Mouse (Mus musculus): Measurements from ENCODE around the gene Klf7. TPM values are rescaled to one million over a fixed set of nuclear protein-coding genes. Genes with fewer than 3 reads are reported as not detected.

The Klf7 gene
- polyA plus RNA-seq, 1 experiment from 2014 or later: 33.1 TPM

DNA sequence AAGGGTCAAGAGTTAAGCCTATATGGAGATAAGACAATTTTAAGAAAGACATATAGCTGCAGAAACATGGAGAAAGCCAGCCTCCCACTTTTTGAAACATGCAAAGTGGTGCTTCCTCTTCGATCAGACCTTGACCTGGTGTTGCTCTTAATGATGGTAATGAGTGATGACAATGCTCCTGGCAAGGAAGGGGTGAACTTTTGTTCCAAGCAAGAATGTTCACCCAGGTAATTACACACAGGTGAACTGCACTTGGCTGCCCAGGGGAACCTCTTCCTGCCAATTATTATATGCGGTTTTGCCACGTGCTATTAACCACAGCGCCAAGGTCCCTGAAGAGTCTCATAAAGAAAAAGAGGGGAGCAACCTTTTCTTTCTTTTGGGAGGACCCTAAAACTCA, 36.7 kb downstream of the Klf7 start:
- WGBS: 88% methylated on average over 4 of the region's 4 CpGs
- no peak overlapping the region for H3K4me3 ChIP-seq (ENCODE audit: low read depth, low read length)
- H3K27ac ChIP-seq (ENCODE audit: low read depth): no peak overlapping the region
- H3K4me1 ChIP-seq (replicated peaks; ENCODE audit: control insufficient read depth, insufficient read depth, low read length): peaks cover 11% of the 10 kb centered on the region; the same call in 1 of the 2 replicates
- no peak overlapping the region for H3K4me2 ChIP-seq (ENCODE audit: low read length)
- no peaks in the 10 kb centered on the region for H3K27me3 ChIP-seq (replicated peaks; ENCODE audit: control insufficient read depth, insufficient read depth, low read length)
- no peak overlapping the region for H3K9ac ChIP-seq (ENCODE audit: low read length)
- no peaks in the 10 kb centered on the region for H3K9me3 ChIP-seq (ENCODE audit: control insufficient read depth, low read length)
- H3K36me3 ChIP-seq (ENCODE audit: control insufficient read depth, insufficient read depth, low read length): no peaks in the 10 kb centered on the region
- ATAC-seq (replicated peaks; ENCODE audit: low FRiP score, low TSS enrichment, low read depth): no peak
- no peak for DNase-seq (ENCODE audit: low spot score)

DNA sequence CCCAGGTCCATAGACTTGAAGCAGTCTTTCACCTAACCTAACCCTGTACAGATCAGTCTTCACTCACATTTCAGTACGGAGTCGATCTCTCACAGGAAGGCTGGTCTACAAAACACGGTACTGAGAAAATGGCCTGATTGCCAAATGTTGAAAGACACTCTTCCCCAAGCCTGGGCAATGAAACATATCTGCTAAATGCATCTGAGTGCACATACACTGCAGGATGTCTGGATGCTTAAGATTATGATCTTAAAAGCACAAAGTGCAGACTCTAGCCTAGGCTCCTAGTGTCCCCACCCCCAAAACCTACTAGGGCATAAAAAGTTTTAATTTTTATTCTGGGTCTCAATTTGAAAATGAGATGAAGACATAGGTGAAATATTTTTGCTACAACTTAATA, 37.4 kb downstream of the Klf7 start:
- WGBS: 68% methylated on average over 3 of the region's 3 CpGs
- no peak for ATAC-seq (replicated peaks; ENCODE audit: low FRiP score, low TSS enrichment, low read depth)
- H3K9me3 ChIP-seq (ENCODE audit: control insufficient read depth, low read length): no peaks in the 10 kb centered on the region

DNA sequence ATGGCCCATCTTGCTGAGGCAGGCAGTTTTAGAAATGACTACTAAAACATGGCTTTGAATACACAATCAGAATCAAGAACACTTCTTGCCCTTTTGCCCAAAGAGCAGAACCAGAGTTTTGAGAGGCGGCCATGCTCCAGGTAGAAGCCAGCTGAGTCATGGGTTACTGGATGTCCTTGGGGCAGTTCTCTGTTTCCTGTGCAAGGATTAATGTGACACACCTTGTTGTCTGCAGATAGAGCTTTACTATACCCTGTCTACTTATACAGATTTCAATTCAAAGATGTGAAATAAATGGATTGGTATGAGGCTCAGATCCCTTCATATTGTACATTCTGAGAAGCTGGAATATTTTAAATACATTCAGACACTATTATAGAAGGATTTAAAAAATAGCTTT, 40.3 kb downstream of the Klf7 start:
- H3K36me3 ChIP-seq (ENCODE audit: control insufficient read depth, insufficient read depth, low read length): peaks cover 24% of the 10 kb centered on the region
- whole genome bisulfite sequencing: 84% methylated on average over 1 of the region's 1 CpGs
- no peak overlapping the region for H3K4me2 ChIP-seq (ENCODE audit: low read length)
- no peaks in the 10 kb centered on the region for H3K9me3 ChIP-seq (ENCODE audit: control insufficient read depth, low read length)
- H3K4me1 ChIP-seq (replicated peaks; ENCODE audit: control insufficient read depth, insufficient read depth, low read length): no peaks in the 10 kb centered on the region; the same call in 1 of the 2 replicates
- H3K27ac ChIP-seq (ENCODE audit: low read depth): no peak overlapping the region
- H3K27me3 ChIP-seq (replicated peaks; ENCODE audit: control insufficient read depth, insufficient read depth, low read length): no peaks in the 10 kb centered on the region
- ATAC-seq (replicated peaks; ENCODE audit: low FRiP score, low TSS enrichment, low read depth): no peak
- DNase-seq (ENCODE audit: low spot score): no peak
- no peak overlapping the region for H3K9ac ChIP-seq (ENCODE audit: low read length)
- H3K4me3 ChIP-seq (ENCODE audit: low read depth, low read length): no peak overlapping the region

More for the DNA sequence above, 37.4 kb downstream of the Klf7 start:
- Histone ChIP-seq H3K36me3 (ENCODE audit: control insufficient read depth, insufficient read depth, low read length) (no peaks in the 10 kb centered on the region), H3K27ac (ENCODE audit: low read depth) (no peak overlapping the region), H3K27me3 (replicated peaks; ENCODE audit: control insufficient read depth, insufficient read depth, low read length) (no peaks in the 10 kb centered on the region), H3K4me2 (ENCODE audit: low read length) (no peak overlapping the region), H3K4me3 (ENCODE audit: low read depth, low read length) (no peak overlapping the region), H3K4me1 (replicated peaks; ENCODE audit: control insufficient read depth, insufficient read depth, low read length) (peaks cover 11% of the 10 kb centered on the region; the same call in 1 of the 2 replicates), H3K9ac (ENCODE audit: low read length) (no peak overlapping the region)
- no peak for DNase-seq (ENCODE audit: low spot score)

DNA sequence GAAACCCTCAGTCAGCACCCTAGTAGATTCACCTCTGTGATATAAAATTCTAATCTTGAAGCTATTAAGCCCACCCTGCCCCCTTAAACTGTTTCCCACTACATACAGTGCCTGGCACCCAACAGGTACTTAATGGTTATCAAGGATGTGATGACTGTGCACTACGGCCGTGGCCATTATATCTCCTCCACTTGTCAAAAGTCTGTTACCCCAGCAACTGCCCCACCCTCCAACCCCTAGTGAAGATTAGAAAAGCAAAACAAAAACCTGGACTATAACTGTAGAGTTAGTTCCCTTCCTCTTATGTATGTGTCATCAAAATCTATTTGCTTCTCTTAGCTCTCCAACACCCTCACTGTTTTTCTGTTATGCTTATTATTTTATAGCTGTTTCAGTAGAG, 40.9 kb downstream of the Klf7 start:
- no peak overlapping the region for H3K27ac ChIP-seq (ENCODE audit: low read depth)
- H3K9ac ChIP-seq (ENCODE audit: low read length): no peak overlapping the region
- DNase-seq (ENCODE audit: low spot score): no peak
- no peak overlapping the region for H3K4me2 ChIP-seq (ENCODE audit: low read length)
- no peaks in the 10 kb centered on the region for H3K9me3 ChIP-seq (ENCODE audit: control insufficient read depth, low read length)
- H3K36me3 ChIP-seq (ENCODE audit: control insufficient read depth, insufficient read depth, low read length): peaks cover 30% of the 10 kb centered on the region
- WGBS: 72% methylated on average over 2 of the region's 2 CpGs
- no peak for ATAC-seq (replicated peaks; ENCODE audit: low FRiP score, low TSS enrichment, low read depth)
- no peaks in the 10 kb centered on the region for H3K27me3 ChIP-seq (replicated peaks; ENCODE audit: control insufficient read depth, insufficient read depth, low read length)
- no peaks in the 10 kb centered on the region; the same call in 1 of the 2 replicates for H3K4me1 ChIP-seq (replicated peaks; ENCODE audit: control insufficient read depth, insufficient read depth, low read length)
- no peak overlapping the region for H3K4me3 ChIP-seq (ENCODE audit: low read depth, low read length)

DNA sequence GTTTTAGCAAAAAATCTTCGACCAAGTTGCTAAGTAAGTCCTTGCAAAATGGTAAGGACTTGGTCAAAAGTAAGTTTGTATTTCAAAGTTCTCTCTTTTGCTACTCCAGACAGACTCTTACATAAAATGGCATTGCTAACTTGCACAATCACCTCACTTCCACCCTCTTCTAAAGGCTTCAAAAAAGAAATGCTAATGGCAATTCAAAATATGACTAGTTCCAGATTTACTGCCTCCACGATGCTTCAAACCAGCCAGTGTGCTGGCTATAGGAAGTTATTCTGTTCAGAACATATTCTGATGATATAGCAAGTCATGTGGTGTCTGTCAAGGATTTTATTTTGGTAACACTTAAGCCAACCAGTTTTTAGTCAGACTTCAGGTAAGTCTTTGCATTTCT, 41.8 kb downstream of the Klf7 start:
- Histone ChIP-seq H3K27ac (ENCODE audit: low read depth) (no peak overlapping the region), H3K27me3 (replicated peaks; ENCODE audit: control insufficient read depth, insufficient read depth, low read length) (no peaks in the 10 kb centered on the region), H3K4me3 (ENCODE audit: low read depth, low read length) (no peak overlapping the region), H3K36me3 (ENCODE audit: control insufficient read depth, insufficient read depth, low read length) (peaks cover 37% of the 10 kb centered on the region), H3K9me3 (ENCODE audit: control insufficient read depth, low read length) (no peaks in the 10 kb centered on the region), H3K4me2 (ENCODE audit: low read length) (no peak overlapping the region), H3K4me1 (replicated peaks; ENCODE audit: control insufficient read depth, insufficient read depth, low read length) (no peaks in the 10 kb centered on the region; the same call in 1 of the 2 replicates), H3K9ac (ENCODE audit: low read length) (no peak overlapping the region)
- ATAC-seq (replicated peaks; ENCODE audit: low FRiP score, low TSS enrichment, low read depth) (no peak), DNase-seq (ENCODE audit: low spot score) (no peak)
- WGBS: 86% methylated on average over 2 of the region's 2 CpGs

DNA sequence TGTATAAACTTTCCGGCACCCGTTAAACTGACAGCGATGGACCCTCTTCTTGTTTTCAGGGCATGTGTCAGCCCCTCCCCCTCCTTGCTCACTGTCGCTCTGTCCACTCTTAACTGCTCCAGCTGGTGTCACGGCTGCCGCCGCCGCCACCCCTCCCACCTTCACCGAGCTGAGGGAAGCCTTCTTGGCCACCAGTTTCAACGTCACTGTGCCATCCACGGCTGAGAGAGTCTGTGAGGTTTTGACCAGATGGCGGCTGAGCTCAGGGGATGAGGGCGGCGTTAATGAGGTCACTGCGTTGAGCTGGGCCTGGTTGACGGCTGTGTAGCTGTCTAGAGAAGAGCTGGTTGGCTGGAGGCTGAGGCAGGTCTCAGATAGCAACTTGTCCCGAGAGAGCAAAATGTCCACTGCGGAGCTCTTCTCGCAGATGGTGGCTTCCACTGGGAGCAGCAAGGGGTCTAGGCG, 43.3 kb downstream of the Klf7 start:
- ATAC-seq (replicated peaks; ENCODE audit: low FRiP score, low TSS enrichment, low read depth) (no peak), DNase-seq (ENCODE audit: low spot score) (no peak)
- Histone ChIP-seq H3K4me2 (ENCODE audit: low read length) (no peak overlapping the region), H3K4me1 (replicated peaks; ENCODE audit: control insufficient read depth, insufficient read depth, low read length) (no peaks in the 10 kb centered on the region; the same call in 1 of the 2 replicates), H3K27ac (ENCODE audit: low read depth) (no peak overlapping the region), H3K9me3 (ENCODE audit: control insufficient read depth, low read length) (no peaks in the 10 kb centered on the region), H3K36me3 (ENCODE audit: control insufficient read depth, insufficient read depth, low read length) (peaks cover 39% of the 10 kb centered on the region), H3K9ac (ENCODE audit: low read length) (no peak overlapping the region), H3K4me3 (ENCODE audit: low read depth, low read length) (no peak overlapping the region), H3K27me3 (replicated peaks; ENCODE audit: control insufficient read depth, insufficient read depth, low read length) (no peaks in the 10 kb centered on the region)
- WGBS: 87% methylated on average over 20 of the region's 20 CpGs

DNA sequence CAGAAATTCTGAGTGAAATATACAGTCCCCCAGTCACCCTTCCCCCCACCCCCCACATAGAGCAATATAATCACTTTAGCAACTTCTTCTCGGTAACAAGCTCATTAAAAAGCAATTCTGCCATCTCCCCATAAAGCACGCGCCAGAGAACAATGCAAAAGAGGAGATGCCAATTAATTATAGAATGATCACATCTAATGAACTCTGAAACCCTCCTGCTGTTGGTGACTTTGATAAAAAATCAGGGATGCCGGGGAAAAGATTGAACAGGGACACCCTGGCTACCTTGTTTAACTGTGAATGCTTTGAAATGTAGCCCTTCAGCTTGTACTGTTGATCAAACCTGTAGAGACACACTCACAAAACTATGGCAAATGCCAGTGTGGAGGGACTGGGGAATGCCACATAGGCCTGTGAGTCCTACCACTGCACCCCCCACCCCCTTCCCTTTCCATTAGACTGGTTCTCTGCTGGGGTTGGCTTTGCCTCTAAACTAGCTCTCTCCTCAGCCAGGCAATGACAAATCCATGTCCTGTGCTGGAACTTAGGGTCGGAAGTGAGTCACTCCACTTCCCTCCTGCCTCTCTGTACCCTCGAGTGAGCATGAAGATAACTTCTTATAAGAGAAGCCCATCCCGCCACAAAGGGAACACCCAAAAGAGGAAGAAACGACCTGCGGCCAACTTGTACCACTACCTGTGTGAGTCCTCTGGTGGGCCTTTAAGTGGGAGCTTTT, 43.9 kb downstream of the Klf7 start:
- no peaks in the 10 kb centered on the region for H3K9me3 ChIP-seq (ENCODE audit: control insufficient read depth, low read length)
- H3K4me1 ChIP-seq (replicated peaks; ENCODE audit: control insufficient read depth, insufficient read depth, low read length): no peaks in the 10 kb centered on the region; the same call in 1 of the 2 replicates
- peaks cover 39% of the 10 kb centered on the region for H3K36me3 ChIP-seq (ENCODE audit: control insufficient read depth, insufficient read depth, low read length)
- H3K9ac ChIP-seq (ENCODE audit: low read length): no peak overlapping the region
- H3K4me2 ChIP-seq (ENCODE audit: low read length): no peak overlapping the region
- 85% methylated on average over 9 of the region's 9 CpGs for WGBS
- no peaks in the 10 kb centered on the region for H3K27me3 ChIP-seq (replicated peaks; ENCODE audit: control insufficient read depth, insufficient read depth, low read length)
- DNase-seq (ENCODE audit: low spot score): no peak
- no peak overlapping the region for H3K4me3 ChIP-seq (ENCODE audit: low read depth, low read length)
- H3K27ac ChIP-seq (ENCODE audit: low read depth): no peak overlapping the region
- no peak for ATAC-seq (replicated peaks; ENCODE audit: low FRiP score, low TSS enrichment, low read depth)

DNA sequence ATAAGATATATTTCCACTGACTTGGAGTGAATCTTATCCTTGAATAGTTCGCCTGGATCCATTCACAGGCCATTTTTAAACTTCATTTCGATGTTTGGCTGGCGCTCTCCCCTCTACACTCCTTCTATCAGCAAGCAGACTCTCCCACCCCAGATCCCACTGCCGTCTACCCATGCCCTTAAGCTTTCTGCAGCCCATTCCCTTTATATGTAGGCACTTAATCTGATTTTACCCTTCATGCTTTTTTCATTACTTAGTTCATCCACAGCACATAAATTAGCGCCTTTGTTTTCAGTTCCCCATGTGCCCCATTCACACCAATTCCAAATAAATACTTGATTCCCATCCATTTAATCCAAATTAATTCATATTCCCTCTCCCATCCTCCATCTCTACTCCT, 48.0 kb downstream of the Klf7 start:
- Histone ChIP-seq H3K4me1 (replicated peaks; ENCODE audit: control insufficient read depth, insufficient read depth, low read length) (no peaks in the 10 kb centered on the region), H3K9ac (ENCODE audit: low read length) (no peak overlapping the region), H3K27ac (ENCODE audit: low read depth) (no peak overlapping the region), H3K27me3 (replicated peaks; ENCODE audit: control insufficient read depth, insufficient read depth, low read length) (no peaks in the 10 kb centered on the region), H3K4me2 (ENCODE audit: low read length) (no peak overlapping the region), H3K4me3 (ENCODE audit: low read depth, low read length) (no peak overlapping the region), H3K36me3 (ENCODE audit: control insufficient read depth, insufficient read depth, low read length) (peaks cover 39% of the 10 kb centered on the region), H3K9me3 (ENCODE audit: control insufficient read depth, low read length) (no peaks in the 10 kb centered on the region)
- no peak for DNase-seq (ENCODE audit: low spot score)
- no peak for ATAC-seq (replicated peaks; ENCODE audit: low FRiP score, low TSS enrichment, low read depth)
- 90% methylated on average over 5 of the region's 5 CpGs for WGBS

DNA sequence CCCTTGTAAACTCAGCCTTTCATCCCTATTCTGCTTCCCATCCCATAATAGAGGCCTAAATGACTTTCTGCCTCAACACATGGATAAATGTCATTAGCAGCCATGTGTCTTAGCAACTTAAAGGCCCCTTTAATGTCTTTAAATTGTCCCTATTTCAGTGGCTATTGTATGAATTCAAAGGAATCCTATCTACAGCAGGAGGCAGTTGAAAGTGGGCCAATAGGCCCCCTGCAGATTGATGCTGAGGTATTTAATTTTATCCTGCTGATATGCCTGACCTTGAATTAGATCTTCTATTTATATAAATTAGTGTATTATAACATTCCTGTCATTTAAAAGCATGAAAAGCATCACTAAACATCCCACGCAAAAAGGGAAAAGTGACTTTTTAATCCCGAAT, 51.1 kb downstream of the Klf7 start:
- Histone ChIP-seq H3K9me3 (ENCODE audit: control insufficient read depth, low read length) (no peaks in the 10 kb centered on the region), H3K4me3 (ENCODE audit: low read depth, low read length) (no peak overlapping the region), H3K27me3 (replicated peaks; ENCODE audit: control insufficient read depth, insufficient read depth, low read length) (no peaks in the 10 kb centered on the region), H3K27ac (ENCODE audit: low read depth) (no peak overlapping the region), H3K4me2 (ENCODE audit: low read length) (no peak overlapping the region), H3K4me1 (replicated peaks; ENCODE audit: control insufficient read depth, insufficient read depth, low read length) (no peaks in the 10 kb centered on the region), H3K36me3 (ENCODE audit: control insufficient read depth, insufficient read depth, low read length) (0 out of 2 replicates have a peak, but pooled peaks cover 11% of the 10 kb centered on the region), H3K9ac (ENCODE audit: low read length) (no peak overlapping the region)
- no peak for ATAC-seq (replicated peaks; ENCODE audit: low FRiP score, low TSS enrichment, low read depth)
- no peak for DNase-seq (ENCODE audit: low spot score)
- WGBS: 94% methylated on average over 2 of the region's 2 CpGs
